Mouse (Mus musculus) erythroblast, embryonic 14.5 days (primary cell): ENCODE data around the gene Ces3b. TPM values are rescaled to one million over a fixed set of nuclear protein-coding genes. Genes with fewer than 3 reads are reported as not detected.

Experiments used
- H3K27me3 ChIP-seq: 2 replicates; pipeline ENCODE4 v1.6.1; 2012; ENCODE audit warnings: inconsistent platforms; ENCODE audit not compliant: control insufficient read depth
- H3K36me3 ChIP-seq: 2 replicates; pipeline ENCODE4 v1.6.1; 2012; ENCODE audit warnings: mild to moderate bottlenecking, inconsistent platforms; ENCODE audit not compliant: control insufficient read depth
- H3K4me1 ChIP-seq: 2 replicates; pipeline ENCODE4 v1.6.1; 2012; ENCODE audit warnings: inconsistent platforms; ENCODE audit not compliant: control insufficient read depth
- H3K4me3 ChIP-seq: replicated peaks from 2 replicates; pipeline ENCODE3; 2012; ENCODE audit warnings: moderate library complexity, mild to moderate bottlenecking, inconsistent platforms
- H3K9me3 ChIP-seq: 2 replicates; pipeline ENCODE4 v1.6.1; 2012; ENCODE audit warnings: low read length, inconsistent platforms, mixed read lengths; ENCODE audit not compliant: control insufficient read depth
- GATA1 ChIP-seq: IDR thresholded peaks from 2 replicates; pipeline ENCODE4 v1.6.1; 2012; ENCODE audit warnings: low read length, inconsistent platforms, mixed read lengths
- TAL1 ChIP-seq: IDR thresholded peaks from 3 replicates; pipeline ENCODE4 v1.6.1; 2012; ENCODE audit warnings: low read length, inconsistent platforms, mixed read lengths
- polyA plus RNA-seq: library from polyadenylated mRNA; stranded (reverse); fragments of >175 nt; gene quantifications from 2 replicates; pipeline ENCODE4 v1.2.3, GENCODE M21; 2012

Ces3b gene
- polyA plus RNA-seq, 1 experiment = not detected

- Histone ChIP-seq H3K9me3 (no peaks in the 10 kb centered on the region), H3K27me3 (no peaks in the 10 kb centered on the region), H3K4me3 (no peak within 1 kb of the TSS), H3K4me1 (no peaks in the 10 kb centered on the region), H3K36me3 (no peaks in the 10 kb centered on the region)
- TF ChIP-seq TAL1 (no peak), GATA1 (no peak)
Observed at GRCm38 (mm10) chr8:105131509-105131908, 48.0 kb downstream of the Ces3b start, which contains the start of gene Ces4a. TSS of gene Ces4a (plus strand) at chr8:105131800.

- H3K36me3 ChIP-seq = no peaks in the 10 kb centered on the region
- H3K9me3 ChIP-seq = no peaks in the 10 kb centered on the region
- no peak for TF ChIP-seq GATA1
- TF ChIP-seq TAL1 = no peak
- no peak overlapping the region for H3K4me3 ChIP-seq
- H3K4me1 ChIP-seq = no peaks in the 10 kb centered on the region
- peaks cover 6% of the 10 kb centered on the region for H3K27me3 ChIP-seq
Observed at GRCm38 (mm10) chr8:105138423-105138822, 54.9 kb downstream of the Ces3b start.

GRCm38 (mm10) chr8:105142395-105142794, 58.8 kb downstream of the Ces3b start:
- Histone ChIP-seq H3K4me1 (no peaks in the 10 kb centered on the region), H3K27me3 (peaks cover 6% of the 10 kb centered on the region), H3K4me3 (no peak overlapping the region), H3K36me3 (no peaks in the 10 kb centered on the region), H3K9me3 (no peaks in the 10 kb centered on the region)
- TF ChIP-seq GATA1 (no peak), TAL1 (no peak)

Other genes with a start within 250 kb of the Ces3b start
- not detected in 2 replicates for gene Ces2c, start 236.7 kb upstream of the Ces3b start, polyA plus RNA-seq
- gene Ces2e, start 157.5 kb upstream of the Ces3b start, polyA plus RNA-seq = not detected in 2 replicates
- not detected in 2 replicates for gene Ces2f, start 136.4 kb upstream of the Ces3b start, polyA plus RNA-seq
- 1.3 and 1.7 TPM in 2 replicates for gene Ces2g, start 122.0 kb upstream of the Ces3b start, polyA plus RNA-seq
- not detected in 2 replicates for gene Ces2h, start 82.9 kb upstream of the Ces3b start, polyA plus RNA-seq
- gene Ces3a, start 35.2 kb upstream of the Ces3b start, polyA plus RNA-seq = not detected in 2 replicates
- gene Ces4a, start 48.0 kb downstream of the Ces3b start, polyA plus RNA-seq = not detected in 2 replicates
- 0.06 and 0.11 TPM in 2 replicates for gene Cbfb, start 86.9 kb downstream of the Ces3b start, polyA plus RNA-seq
- 0.63 and 1.3 TPM in 2 replicates for gene D230025D16Rik, start 141.4 kb downstream of the Ces3b start, polyA plus RNA-seq
- 0.74 and 1.0 TPM in 2 replicates for gene B3gnt9, start 171.4 kb downstream of the Ces3b start, polyA plus RNA-seq
- 1.7 and 2.0 TPM in 2 replicates for gene Tradd, start 180.9 kb downstream of the Ces3b start, polyA plus RNA-seq
- 0.10 and 0.27 TPM in 2 replicates for gene Fbxl8, start 180.9 kb downstream of the Ces3b start, polyA plus RNA-seq
- gene Hsf4, start 186.0 kb downstream of the Ces3b start, polyA plus RNA-seq = not detected in 2 replicates
- gene Nol3, start 192.4 kb downstream of the Ces3b start, polyA plus RNA-seq = not detected in 2 replicates
- 0.01 and 0.09 TPM in 2 replicates for gene 4931428F04Rik, start 206.1 kb downstream of the Ces3b start, polyA plus RNA-seq
- 1.6 and 1.7 TPM in 2 replicates for gene Exoc3l, start 212.3 kb downstream of the Ces3b start, polyA plus RNA-seq
- 30.0 and 45.9 TPM in 2 replicates for gene E2f4, start 213.9 kb downstream of the Ces3b start, polyA plus RNA-seq
- 0.97 and 1.1 TPM in 2 replicates for gene Elmo3, start 221.8 kb downstream of the Ces3b start, polyA plus RNA-seq
- 2.5 and 3.1 TPM in 2 replicates for gene Lrrc29, start 242.5 kb downstream of the Ces3b start, polyA plus RNA-seq
- 3.4 and 3.5 TPM in 2 replicates for gene Tmem208, start 242.6 kb downstream of the Ces3b start, polyA plus RNA-seq